ENCODE assay signal across 12 mouse cellular contexts in genomic region chr8:116120067-116120466, GRCm38 (mm10).
"Had no signal": no experiment of that assay in that cellular context is flagged by ENCODE, and none has a peak within 500 bp of the region (broad histone marks: within the 10 kb centered on the region; RNA-seq: fewer than 3 reads in every experiment).

No protein-coding gene starts in this region.

- DNase-seq: kidney, postnatal 36 days; layer of hippocampus, adult 9-11 months; layer of hippocampus, postnatal 36 days; lung, adult 2 months; lung, postnatal 36 days; right cerebral cortex, postnatal 14 days; thymus, postnatal 14 days had no signal

- H3K9ac ChIP-seq: liver, embryonic 15.5 days; midbrain, embryonic 13.5 days had no signal

- H3K27ac ChIP-seq: kidney, postnatal 0 days; liver, embryonic 15.5 days; midbrain, embryonic 13.5 days had no signal

- H3K9me3 ChIP-seq: liver, embryonic 15.5 days; midbrain, embryonic 13.5 days had no signal

- H3K4me3 ChIP-seq: liver, embryonic 15.5 days; midbrain, embryonic 13.5 days had no signal

- H3K4me1 ChIP-seq: liver, embryonic 15.5 days had no signal

- H3K27me3 ChIP-seq: liver, embryonic 15.5 days had no signal

- H3K4me2 ChIP-seq: liver, embryonic 11.5 days; liver, embryonic 15.5 days; midbrain, embryonic 13.5 days had no signal

- H3K36me3 ChIP-seq: liver, embryonic 15.5 days; midbrain, embryonic 13.5 days had no signal

- ATAC-seq: lung, postnatal 0 days; midbrain, embryonic 13.5 days had no signal
